Mouse (Mus musculus): ENCODE results near the gene Nap1l1. TPM values are rescaled to one million over a fixed set of nuclear protein-coding genes. Genes with fewer than 3 reads are reported as not detected.

Nap1l1 gene
- polyA plus RNA-seq, 1 experiment from 2014 or later, result 163 TPM

GRCm38 (mm10) chr10:111516804-111517436, 43.9 kb downstream of the Nap1l1 start:
- no peak overlapping the region for H3K27ac ChIP-seq (ENCODE audit: low read length)
- H3K4me2 ChIP-seq (ENCODE audit: low read length), result no peak overlapping the region
- no peak for ATAC-seq
- peaks cover 13% of the 10 kb centered on the region for H3K4me1 ChIP-seq (ENCODE audit: control insufficient read depth, insufficient read depth, low read length)
- no peaks in the 10 kb centered on the region for H3K36me3 ChIP-seq (ENCODE audit: control insufficient read depth, insufficient read depth, low read length)
- no peak overlapping the region for H3K9ac ChIP-seq (ENCODE audit: low read depth, low read length)
- 89% methylated on average over 8 of the region's 8 CpGs for whole genome bisulfite sequencing
- H3K9me3 ChIP-seq (replicated peaks; ENCODE audit: control insufficient read depth, low read length, poor library complexity, severe bottlenecking), result no peaks in the 10 kb centered on the region
- no peak overlapping the region for H3K4me3 ChIP-seq (ENCODE audit: low read depth, low read length)
- H3K27me3 ChIP-seq (ENCODE audit: control insufficient read depth, insufficient read depth, low read depth, low read length), result no peaks in the 10 kb centered on the region

DNA sequence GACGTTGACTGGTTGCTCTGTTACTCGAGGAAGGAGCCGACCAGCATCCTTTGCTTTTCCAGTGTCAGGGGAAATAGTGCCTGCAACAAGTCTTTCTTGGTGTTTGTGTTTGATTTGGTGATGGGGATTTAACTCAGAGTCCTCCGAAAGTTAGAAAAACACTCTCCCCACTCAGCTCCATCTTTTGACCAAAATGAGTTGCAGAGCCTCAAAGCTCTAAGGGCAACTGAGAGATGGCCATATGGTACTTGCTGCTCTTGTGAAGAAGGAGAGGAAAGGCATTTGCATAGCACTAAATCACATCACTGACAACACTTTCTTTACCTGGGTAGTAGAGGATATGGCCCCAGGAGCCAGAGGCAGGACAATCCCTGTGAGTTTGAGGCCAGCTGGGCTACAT, 45.3 kb downstream of the Nap1l1 start:
- no peak overlapping the region for H3K27ac ChIP-seq (ENCODE audit: low read length)
- no peak for ATAC-seq
- 91% methylated on average over 4 of the region's 4 CpGs for WGBS

GRCm38 (mm10) chr10:111519620-111520370, 46.8 kb downstream of the Nap1l1 start:
- H3K4me1 ChIP-seq (ENCODE audit: control insufficient read depth, insufficient read depth, low read length), result peaks cover 13% of the 10 kb centered on the region
- H3K4me3 ChIP-seq (ENCODE audit: low read depth, low read length), result peak overlapping the region; percentile 18; the same call in 1 of the 2 replicates
- H3K9me3 ChIP-seq (replicated peaks; ENCODE audit: control insufficient read depth, low read length, poor library complexity, severe bottlenecking), result no peaks in the 10 kb centered on the region
- 26% methylated on average over 24 of the region's 24 CpGs for WGBS
- H3K27me3 ChIP-seq (ENCODE audit: control insufficient read depth, insufficient read depth, low read depth, low read length), result no peaks in the 10 kb centered on the region
- peak overlapping the region; percentile 42; the same call in 1 of the 2 replicates for H3K9ac ChIP-seq (ENCODE audit: low read depth, low read length)
- ATAC-seq, result peak; percentile 63
- no peaks in the 10 kb centered on the region for H3K36me3 ChIP-seq (ENCODE audit: control insufficient read depth, insufficient read depth, low read length)
- peak overlapping the region; percentile 64 for H3K27ac ChIP-seq (ENCODE audit: low read length)
- peak overlapping the region; percentile 51 for H3K4me2 ChIP-seq (ENCODE audit: low read length)

More for the DNA sequence above, 45.3 kb downstream of the Nap1l1 start:
- peaks cover 13% of the 10 kb centered on the region for H3K4me1 ChIP-seq (ENCODE audit: control insufficient read depth, insufficient read depth, low read length)
- no peak overlapping the region for H3K4me3 ChIP-seq (ENCODE audit: low read depth, low read length)
- no peaks in the 10 kb centered on the region for H3K9me3 ChIP-seq (replicated peaks; ENCODE audit: control insufficient read depth, low read length, poor library complexity, severe bottlenecking)
- H3K27me3 ChIP-seq (ENCODE audit: control insufficient read depth, insufficient read depth, low read depth, low read length), result no peaks in the 10 kb centered on the region
- no peak overlapping the region for H3K4me2 ChIP-seq (ENCODE audit: low read length)
- no peak overlapping the region for H3K9ac ChIP-seq (ENCODE audit: low read depth, low read length)
- no peaks in the 10 kb centered on the region for H3K36me3 ChIP-seq (ENCODE audit: control insufficient read depth, insufficient read depth, low read length)

DNA sequence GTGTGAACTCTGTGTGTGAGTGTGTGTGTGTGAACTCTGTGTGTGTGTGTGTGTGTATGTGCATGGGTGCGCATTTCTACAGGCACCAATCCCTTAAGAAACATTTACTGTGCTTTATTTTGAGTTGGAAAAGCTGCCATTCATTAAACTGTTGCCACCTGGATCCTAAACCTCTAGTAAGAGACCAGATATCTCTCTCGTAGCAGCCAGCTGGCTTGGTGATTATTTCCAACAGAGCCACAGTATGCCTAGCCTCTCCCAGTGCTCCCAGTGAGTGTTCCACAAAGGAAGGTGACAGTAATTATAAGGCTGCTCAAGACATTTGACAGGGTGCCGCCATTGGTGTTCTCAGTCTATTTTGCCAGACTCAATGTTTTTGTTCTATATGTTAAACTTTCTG, 47.6 kb downstream of the Nap1l1 start:
- no peak overlapping the region for H3K9ac ChIP-seq (ENCODE audit: low read depth, low read length)
- ATAC-seq, result no peak
- H3K4me2 ChIP-seq (ENCODE audit: low read length), result no peak overlapping the region
- peaks cover 13% of the 10 kb centered on the region for H3K4me1 ChIP-seq (ENCODE audit: control insufficient read depth, insufficient read depth, low read length)
- WGBS, result 61% methylated on average over 3 of the region's 3 CpGs
- no peak overlapping the region for H3K4me3 ChIP-seq (ENCODE audit: low read depth, low read length)
- H3K27me3 ChIP-seq (ENCODE audit: control insufficient read depth, insufficient read depth, low read depth, low read length), result no peaks in the 10 kb centered on the region
- no peaks in the 10 kb centered on the region for H3K36me3 ChIP-seq (ENCODE audit: control insufficient read depth, insufficient read depth, low read length)
- no peaks in the 10 kb centered on the region for H3K9me3 ChIP-seq (replicated peaks; ENCODE audit: control insufficient read depth, low read length, poor library complexity, severe bottlenecking)
- H3K27ac ChIP-seq (ENCODE audit: low read length), result 0 out of 2 replicates have a peak overlapping the region, but pooled peaks have one; percentile 28

DNA sequence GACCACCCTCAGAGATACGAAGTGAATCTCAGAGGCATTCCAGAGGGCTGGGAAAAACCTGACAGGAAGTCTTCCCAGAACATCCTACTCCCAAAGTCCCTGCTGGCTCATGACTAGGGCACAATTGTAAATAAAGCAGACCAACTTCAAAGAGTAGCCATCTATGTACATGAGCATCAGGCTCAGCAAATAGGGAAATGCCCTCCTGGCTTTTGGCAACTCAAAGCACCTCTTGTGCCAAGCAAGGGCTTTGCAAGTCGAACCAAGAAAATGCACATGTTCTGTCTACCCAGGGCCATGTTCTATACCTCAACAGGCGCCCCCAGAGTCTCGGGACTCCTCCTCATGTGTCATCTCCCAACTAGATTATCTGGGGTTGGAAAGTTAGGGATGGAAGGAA, 48.6 kb downstream of the Nap1l1 start:
- no peak overlapping the region for H3K4me2 ChIP-seq (ENCODE audit: low read length)
- no peak overlapping the region for H3K4me3 ChIP-seq (ENCODE audit: low read depth, low read length)
- no peak overlapping the region for H3K27ac ChIP-seq (ENCODE audit: low read length)
- no peak for ATAC-seq
- no peaks in the 10 kb centered on the region for H3K36me3 ChIP-seq (ENCODE audit: control insufficient read depth, insufficient read depth, low read length)
- H3K27me3 ChIP-seq (ENCODE audit: control insufficient read depth, insufficient read depth, low read depth, low read length), result no peaks in the 10 kb centered on the region
- peaks cover 13% of the 10 kb centered on the region for H3K4me1 ChIP-seq (ENCODE audit: control insufficient read depth, insufficient read depth, low read length)
- H3K9me3 ChIP-seq (replicated peaks; ENCODE audit: control insufficient read depth, low read length, poor library complexity, severe bottlenecking), result no peaks in the 10 kb centered on the region
- no peak overlapping the region for H3K9ac ChIP-seq (ENCODE audit: low read depth, low read length)
- WGBS, result 69% methylated on average over 4 of the region's 4 CpGs

GRCm38 (mm10) chr10:111522230-111522629, 49.2 kb downstream of the Nap1l1 start:
- no peaks in the 10 kb centered on the region for H3K36me3 ChIP-seq (ENCODE audit: control insufficient read depth, insufficient read depth, low read length)
- 75% methylated on average over 4 of the region's 4 CpGs for WGBS
- H3K9ac ChIP-seq (ENCODE audit: low read depth, low read length), result no peak overlapping the region
- H3K27me3 ChIP-seq (ENCODE audit: control insufficient read depth, insufficient read depth, low read depth, low read length), result no peaks in the 10 kb centered on the region
- no peaks in the 10 kb centered on the region for H3K9me3 ChIP-seq (replicated peaks; ENCODE audit: control insufficient read depth, low read length, poor library complexity, severe bottlenecking)
- ATAC-seq, result no peak
- H3K4me3 ChIP-seq (ENCODE audit: low read depth, low read length), result no peak overlapping the region
- H3K4me2 ChIP-seq (ENCODE audit: low read length), result no peak overlapping the region
- H3K27ac ChIP-seq (ENCODE audit: low read length), result no peak overlapping the region
- peaks cover 13% of the 10 kb centered on the region for H3K4me1 ChIP-seq (ENCODE audit: control insufficient read depth, insufficient read depth, low read length)

- no peak overlapping the region for H3K4me2 ChIP-seq (ENCODE audit: low read length)
- ATAC-seq, result no peak
- H3K4me1 ChIP-seq (ENCODE audit: control insufficient read depth, insufficient read depth, low read length), result peaks cover 13% of the 10 kb centered on the region
- H3K9me3 ChIP-seq (replicated peaks; ENCODE audit: control insufficient read depth, low read length, poor library complexity, severe bottlenecking), result no peaks in the 10 kb centered on the region
- WGBS, result 30% methylated on average over 12 of the region's 12 CpGs
- no peaks in the 10 kb centered on the region for H3K27me3 ChIP-seq (ENCODE audit: control insufficient read depth, insufficient read depth, low read depth, low read length)
- H3K9ac ChIP-seq (ENCODE audit: low read depth, low read length), result no peak overlapping the region
- no peaks in the 10 kb centered on the region for H3K36me3 ChIP-seq (ENCODE audit: control insufficient read depth, insufficient read depth, low read length)
- H3K27ac ChIP-seq (ENCODE audit: low read length), result no peak overlapping the region
- H3K4me3 ChIP-seq (ENCODE audit: low read depth, low read length), result no peak overlapping the region
Observed at GRCm38 (mm10) chr10:111523894-111524293, 50.9 kb downstream of the Nap1l1 start.

DNA sequence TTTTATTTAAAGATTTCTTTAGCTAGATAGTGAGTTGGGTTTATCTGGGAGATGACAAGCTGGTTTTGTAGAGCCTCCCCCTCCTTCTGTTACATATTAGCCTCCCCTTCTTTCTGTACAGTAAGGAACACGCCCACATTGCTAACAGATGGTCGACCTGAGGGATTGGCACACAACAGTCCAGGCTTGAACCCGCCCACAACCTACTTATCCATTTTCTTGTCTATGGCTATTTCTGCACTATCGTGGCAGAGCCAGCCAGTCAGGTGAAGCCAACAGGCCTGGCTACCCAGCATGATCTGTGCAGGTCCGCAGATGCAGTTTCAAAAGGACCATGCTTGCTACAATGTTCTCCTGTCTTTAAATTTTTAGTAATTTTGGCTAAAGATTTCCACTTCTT, 54.0 kb downstream of the Nap1l1 start:
- no peaks in the 10 kb centered on the region for H3K4me1 ChIP-seq (ENCODE audit: control insufficient read depth, insufficient read depth, low read length)
- H3K4me2 ChIP-seq (ENCODE audit: low read length), result no peak overlapping the region
- H3K36me3 ChIP-seq (ENCODE audit: control insufficient read depth, insufficient read depth, low read length), result no peaks in the 10 kb centered on the region
- no peak overlapping the region for H3K27ac ChIP-seq (ENCODE audit: low read length)
- no peak overlapping the region for H3K4me3 ChIP-seq (ENCODE audit: low read depth, low read length)
- no peak for ATAC-seq
- H3K9me3 ChIP-seq (replicated peaks; ENCODE audit: control insufficient read depth, low read length, poor library complexity, severe bottlenecking), result no peaks in the 10 kb centered on the region
- H3K9ac ChIP-seq (ENCODE audit: low read depth, low read length), result no peak overlapping the region
- WGBS, result 81% methylated on average over 5 of the region's 5 CpGs
- no peaks in the 10 kb centered on the region for H3K27me3 ChIP-seq (ENCODE audit: control insufficient read depth, insufficient read depth, low read depth, low read length)

GRCm38 (mm10) chr10:111527613-111528012, 54.6 kb downstream of the Nap1l1 start:
- Histone ChIP-seq H3K4me3 (ENCODE audit: low read depth, low read length) (no peak overlapping the region), H3K36me3 (ENCODE audit: control insufficient read depth, insufficient read depth, low read length) (no peaks in the 10 kb centered on the region), H3K4me2 (ENCODE audit: low read length) (no peak overlapping the region), H3K27ac (ENCODE audit: low read length) (no peak overlapping the region), H3K4me1 (ENCODE audit: control insufficient read depth, insufficient read depth, low read length) (no peaks in the 10 kb centered on the region), H3K9ac (ENCODE audit: low read depth, low read length) (no peak overlapping the region), H3K27me3 (ENCODE audit: control insufficient read depth, insufficient read depth, low read depth, low read length) (no peaks in the 10 kb centered on the region), H3K9me3 (replicated peaks; ENCODE audit: control insufficient read depth, low read length, poor library complexity, severe bottlenecking) (no peaks in the 10 kb centered on the region)
- WGBS, result 96% methylated on average over 7 of the region's 7 CpGs
- ATAC-seq, result no peak
